Comparison of ENCODE assay signal across 25 mouse cellular contexts in genomic region chr11:59814311-59814710, GRCm38 (mm10). TPM values are rescaled to one million over a fixed set of nuclear protein-coding genes. Genes with fewer than 3 reads are reported as not detected.
DNase-seq lines count a peak whose midpoint lies in the region; ATAC-seq lines count a peak whose summit lies in the region.
"Had no signal": no experiment of that assay in that cellular context is flagged by ENCODE, and none has a peak within 500 bp of the region (broad histone marks: within the 10 kb centered on the region; RNA-seq: fewer than 3 reads in every experiment).

No protein-coding gene starts in this region.

- H3K27ac ChIP-seq in liver, embryonic 16.5 days (ENCODE audit: low read length), result peak overlapping the region; percentile 28; the same call in 1 of the 2 replicates
- no peak overlapping the region for H3K27ac ChIP-seq in liver, embryonic 12.5 days
- H3K27ac ChIP-seq: embryonic facial prominence, embryonic 13.5 days; forebrain, embryonic 13.5 days; heart, embryonic 10.5 days; hindbrain, embryonic 12.5 days had no signal

- peaks cover 23% of the 10 kb centered on the region for H3K36me3 ChIP-seq in liver, embryonic 16.5 days (ENCODE audit: control insufficient read depth, insufficient read depth)
- peaks cover 37% of the 10 kb centered on the region for H3K36me3 ChIP-seq in liver, embryonic 12.5 days

- no peaks in the 10 kb centered on the region for H3K9me3 ChIP-seq in liver, embryonic 16.5 days (replicated peaks; ENCODE audit: control insufficient read depth, low read length)
- no peaks in the 10 kb centered on the region for H3K9me3 ChIP-seq in liver, embryonic 12.5 days (replicated peaks)
- H3K9me3 ChIP-seq: embryonic facial prominence, embryonic 13.5 days; forebrain, embryonic 13.5 days; G1E; heart, embryonic 10.5 days; hindbrain, embryonic 12.5 days had no signal

- WGBS in liver, embryonic 16.5 days (ENCODE audit: insufficient replicate concordance), result 85% methylated on average over 1 of the region's 1 CpGs
- WGBS in liver, embryonic 12.5 days (ENCODE audit: insufficient replicate concordance), result 90% methylated on average over 1 of the region's 1 CpGs

- no peak overlapping the region for H3K9ac ChIP-seq in liver, embryonic 16.5 days (ENCODE audit: low read depth, low read length)
- no peak overlapping the region for H3K9ac ChIP-seq in liver, embryonic 12.5 days
- H3K9ac ChIP-seq: embryonic facial prominence, embryonic 13.5 days; forebrain, embryonic 13.5 days; forebrain, postnatal 0 days; hindbrain, embryonic 12.5 days had no signal

- no peaks in the 10 kb centered on the region for H3K27me3 ChIP-seq in liver, embryonic 16.5 days (ENCODE audit: control insufficient read depth, insufficient read depth, low read depth, low read length)
- H3K27me3 ChIP-seq in liver, embryonic 12.5 days (replicated peaks), result no peaks in the 10 kb centered on the region
- H3K27me3 ChIP-seq: embryonic facial prominence, embryonic 13.5 days; forebrain, embryonic 13.5 days; hindbrain, embryonic 12.5 days had no signal

- H3K4me3 ChIP-seq in liver, embryonic 16.5 days (ENCODE audit: low read depth, low read length), result no peak overlapping the region
- H3K4me3 ChIP-seq in liver, embryonic 12.5 days, result no peak overlapping the region
- H3K4me3 ChIP-seq: embryonic facial prominence, embryonic 13.5 days; forebrain, embryonic 13.5 days; heart, embryonic 10.5 days; hindbrain, embryonic 12.5 days had no signal

- no peaks in the 10 kb centered on the region; the same call in none of the 2 replicates for H3K4me1 ChIP-seq in liver, embryonic 16.5 days (ENCODE audit: control insufficient read depth, low read depth, low read length)
- peaks cover 15% of the 10 kb centered on the region for H3K4me1 ChIP-seq in liver, embryonic 12.5 days
- H3K4me1 ChIP-seq: forebrain, embryonic 13.5 days; hindbrain, embryonic 12.5 days had no signal

- no peak overlapping the region for H3K4me2 ChIP-seq in liver, embryonic 16.5 days (ENCODE audit: low read depth, low read length)
- H3K4me2 ChIP-seq in liver, embryonic 12.5 days, result no peak overlapping the region
- H3K4me2 ChIP-seq: embryonic facial prominence, embryonic 13.5 days; forebrain, embryonic 13.5 days; hindbrain, embryonic 12.5 days had no signal

- ATAC-seq in liver, embryonic 16.5 days (ENCODE audit: low read depth), result no peak
- ATAC-seq in liver, embryonic 12.5 days, result no peak
- peak; percentile 24; the same call in 1 of the 2 replicates for ATAC-seq in granulocyte monocyte progenitor cell, adult 5-6 weeks (replicated peaks; ENCODE audit: poor library complexity, severe bottlenecking)
- ATAC-seq: forebrain, embryonic 13.5 days; forebrain, postnatal 0 days; hindbrain, embryonic 16.5 days had no signal

- peak; percentile 17 for DNase-seq in adrenal gland, postnatal 14 days
- DNase-seq in adrenal gland, postnatal 36 days, result no peak
- DNase-seq in R1 (ENCODE audit: low read depth, low spot score), result peak; percentile 87
- DNase-seq in spleen, postnatal 36 days (ENCODE audit: low spot score in 2 of 2), result no peak
- DNase-seq in embryo, embryonic 11 days, result no peak
- DNase-seq: adrenal gland, postnatal 25 days; cerebellum, adult 11 months; cerebellum, adult 9-10 months; cerebellum, postnatal 25 days; forebrain, postnatal 0 days; gastrocnemius, postnatal 25 days; heart, adult 18-20 months; heart, postnatal 10 days; heart, postnatal 4 days; kidney, adult 11 months had no signal

RNA-seq across cellular contexts. Expression of gene Flcn, which starts 4.5 kb away (rescaled TPM):
- 51.2 and 57.3 TPM in 2 replicates for total RNA-seq in adrenal gland, postnatal 14 days (2021)
- total RNA-seq in adrenal gland, postnatal 36 days (2021), result 100 to 1,000 TPM in 1 of 2 experiments, 10 to 100 TPM in 1; 46.9 to 101 TPM
- polyA plus RNA-seq in liver, embryonic 16.5 days (2015; fragmentation: Nextera tagmentation; extraction: Ambion mirVana), result 15.3 and 19.3 TPM in 2 replicates
- 15.9 and 19.8 TPM in 2 replicates for polyA plus RNA-seq in liver, embryonic 12.5 days (2016; fragmentation: Nextera tagmentation; extraction: Ambion mirVana)
- total RNA-seq in granulocyte monocyte progenitor cell, adult 5-6 weeks (2014; fragmentation: Nextera tagmentation), result 7.9 and 16.7 TPM in 2 replicates
- total RNA-seq in granulocyte monocyte progenitor cell, adult 5-6 weeks (2017), result 19.7 and 19.8 TPM in 2 replicates

RNA-seq across cellular contexts. Expression of gene Nt5m, which starts 24.9 kb away (rescaled TPM):
- 28.9 and 30.7 TPM in 2 replicates for total RNA-seq in adrenal gland, postnatal 14 days (2021)
- 10 to 100 TPM; 24.4 to 29.7 TPM for total RNA-seq in adrenal gland, postnatal 36 days (2021)
- 12.8 and 15.2 TPM in 2 replicates for polyA plus RNA-seq in liver, embryonic 16.5 days (2015; fragmentation: Nextera tagmentation; extraction: Ambion mirVana)
- polyA plus RNA-seq in liver, embryonic 12.5 days (2016; fragmentation: Nextera tagmentation; extraction: Ambion mirVana), result 16.4 and 18.6 TPM in 2 replicates
- 17.1 and 19.5 TPM in 2 replicates for total RNA-seq in granulocyte monocyte progenitor cell, adult 5-6 weeks (2014; fragmentation: Nextera tagmentation)
- total RNA-seq in granulocyte monocyte progenitor cell, adult 5-6 weeks (2017), result 9.6 and 10.9 TPM in 2 replicates

RNA-seq across cellular contexts. Expression of gene Cops3, which starts 25.3 kb away (rescaled TPM):
- total RNA-seq in adrenal gland, postnatal 14 days (2021), result 93.6 and 95.6 TPM in 2 replicates
- total RNA-seq in adrenal gland, postnatal 36 days (2021), result 100 to 1,000 TPM in 1 of 2 experiments, 10 to 100 TPM in 1; 85.2 to 108 TPM
- polyA plus RNA-seq in liver, embryonic 16.5 days (2015; fragmentation: Nextera tagmentation; extraction: Ambion mirVana), result 81.3 and 84.8 TPM in 2 replicates
- 141 and 149 TPM in 2 replicates for polyA plus RNA-seq in liver, embryonic 12.5 days (2016; fragmentation: Nextera tagmentation; extraction: Ambion mirVana)
- total RNA-seq in granulocyte monocyte progenitor cell, adult 5-6 weeks (2014; fragmentation: Nextera tagmentation), result 141 and 166 TPM in 2 replicates
- 200 and 225 TPM in 2 replicates for total RNA-seq in granulocyte monocyte progenitor cell, adult 5-6 weeks (2017)

RNA-seq across cellular contexts. Expression of gene Pld6, which starts 26.9 kb away (rescaled TPM):
- total RNA-seq in adrenal gland, postnatal 14 days (2021), result 5.0 and 5.4 TPM in 2 replicates
- 1 to 10 TPM; 1.7 to 2.9 TPM for total RNA-seq in adrenal gland, postnatal 36 days (2021)
- 2.1 and 2.5 TPM in 2 replicates for polyA plus RNA-seq in liver, embryonic 16.5 days (2015; fragmentation: Nextera tagmentation; extraction: Ambion mirVana)
- polyA plus RNA-seq in liver, embryonic 12.5 days (2016; fragmentation: Nextera tagmentation; extraction: Ambion mirVana), result 2.4 and 3.1 TPM in 2 replicates
- total RNA-seq in granulocyte monocyte progenitor cell, adult 5-6 weeks (2014; fragmentation: Nextera tagmentation), result 2.3 TPM in 1 of 2 replicates, not detected in the other
- total RNA-seq in granulocyte monocyte progenitor cell, adult 5-6 weeks (2017), result 0.57 and 1.2 TPM in 2 replicates
- total RNA-seq: G1E; gastrocnemius, adult 18-20 months; gastrocnemius, postnatal 25 days had no signal
- polyA plus RNA-seq: G1E had no signal

Comparison
In these comparisons a context has a peak if more than half of its experiments do, and no peak if none do; other contexts are left out.
1. DNase-seq: peak in adrenal gland, postnatal 14 days (single experiment) and R1 (single experiment); none in adrenal gland, postnatal 36 days (0 of 2), spleen, postnatal 36 days (0 of 2) and embryo, embryonic 11 days (single experiment).